Comparison of ENCODE assay signal across 9 mouse cellular contexts in the genomic region with DNA sequence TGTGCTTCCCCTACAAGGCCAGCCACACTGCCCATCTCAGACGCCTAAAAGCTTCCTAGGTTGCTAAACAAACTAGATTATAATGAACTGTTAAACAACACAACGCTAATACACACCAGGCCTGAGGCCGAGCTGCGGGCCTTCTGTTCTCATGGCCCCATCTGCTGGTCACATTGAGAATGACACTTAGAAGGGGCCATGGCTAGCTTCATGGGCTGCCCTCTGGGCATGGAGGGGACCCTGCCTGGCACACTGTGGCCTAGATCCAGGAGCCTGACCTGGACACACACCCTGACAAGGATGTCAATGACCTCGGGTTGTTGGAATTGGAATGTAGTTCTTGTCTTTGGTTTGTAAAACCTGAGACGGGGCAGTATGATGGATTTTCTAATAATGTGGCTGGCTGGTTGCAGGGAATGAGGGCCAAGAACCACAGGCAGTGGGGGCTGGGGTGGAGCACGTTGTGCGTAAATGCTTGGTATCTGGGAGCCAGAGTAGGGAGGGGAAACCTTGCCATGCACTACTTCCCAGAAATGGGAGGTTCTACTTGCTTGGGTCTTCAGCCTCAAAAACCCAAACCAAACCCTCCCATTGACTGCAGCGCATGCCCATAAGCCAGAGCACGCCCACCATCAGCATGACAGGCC. TPM values are rescaled to one million over a fixed set of nuclear protein-coding genes. Genes with fewer than 3 reads are reported as not detected.
DNase-seq lines count a peak whose midpoint lies in the region; ATAC-seq lines count a peak whose summit lies in the region.
"Had no signal": no experiment of that assay in that cellular context is flagged by ENCODE, and none has a peak within 500 bp of the region (broad histone marks: within the 10 kb centered on the region; RNA-seq: fewer than 3 reads in every experiment).

No protein-coding gene starts in this region.

- DNase-seq in CD4-positive helper T cell, adult 2 months (ENCODE audit: low read depth, low spot score), result peak; percentile 76
- DNase-seq in ZHBTc4 (ENCODE audit: low read depth, low spot score), result peak; percentile 74
- peak; percentile 88 for DNase-seq in embryo, embryonic 10.5 days (ENCODE audit: low spot score)
- peak; percentile 81 for DNase-seq in neural tube, embryonic 10.5 days (ENCODE audit: extremely low spot score, low spot score)
- DNase-seq in thymus, postnatal 0 days (ENCODE audit: low spot score), result peak; percentile 75

- no peak overlapping the region for H3K4me2 ChIP-seq in kidney, embryonic 14.5 days (replicated peaks; ENCODE audit: low read depth, low read length)
- H3K4me2 ChIP-seq in liver, embryonic 15.5 days, result no peak overlapping the region
- H3K4me2 ChIP-seq: heart, embryonic 13.5 days had no signal

- no peaks in the 10 kb centered on the region for H3K27me3 ChIP-seq in kidney, embryonic 14.5 days (ENCODE audit: control insufficient read depth, insufficient read depth, low read length)
- H3K27me3 ChIP-seq in liver, embryonic 15.5 days, result peaks cover 11% of the 10 kb centered on the region

- ATAC-seq in granulocyte monocyte progenitor cell, adult 5-6 weeks (replicated peaks; ENCODE audit: poor library complexity, severe bottlenecking), result peak; percentile 62
- ATAC-seq in kidney, embryonic 14.5 days (ENCODE audit: low FRiP score, low TSS enrichment), result peak; percentile 67
- ATAC-seq in liver, embryonic 15.5 days (ENCODE audit: insufficient read depth), result peak; percentile 36; the same call in 1 of the 2 replicates

- H3K27ac ChIP-seq in kidney, embryonic 14.5 days (ENCODE audit: low read depth, low read length), result no peak overlapping the region
- H3K27ac ChIP-seq in liver, embryonic 15.5 days (replicated peaks), result no peak overlapping the region
- H3K27ac ChIP-seq: heart, embryonic 13.5 days had no signal

- no peak overlapping the region for H3K4me3 ChIP-seq in kidney, embryonic 14.5 days (ENCODE audit: low read length)
- no peak overlapping the region for H3K4me3 ChIP-seq in liver, embryonic 15.5 days (replicated peaks)
- H3K4me3 ChIP-seq: heart, embryonic 13.5 days had no signal

- H3K4me1 ChIP-seq in kidney, embryonic 14.5 days (ENCODE audit: control insufficient read depth, insufficient read depth, low read length), result 0 out of 2 replicates have a peak, but pooled peaks cover 12% of the 10 kb centered on the region
- peaks cover 10% of the 10 kb centered on the region for H3K4me1 ChIP-seq in liver, embryonic 15.5 days (replicated peaks)

- H3K9me3 ChIP-seq in kidney, embryonic 14.5 days (ENCODE audit: control insufficient read depth, low read length), result no peaks in the 10 kb centered on the region
- H3K9me3 ChIP-seq in liver, embryonic 15.5 days (replicated peaks), result no peaks in the 10 kb centered on the region
- H3K9me3 ChIP-seq: heart, embryonic 13.5 days had no signal

- WGBS in kidney, embryonic 14.5 days, result 30% methylated on average over 10 of the region's 10 CpGs
- 28% methylated on average over 10 of the region's 10 CpGs for WGBS in liver, embryonic 15.5 days (ENCODE audit: insufficient replicate concordance)

- no peak overlapping the region for H3K9ac ChIP-seq in kidney, embryonic 14.5 days (ENCODE audit: low read depth, low read length)
- H3K9ac ChIP-seq in liver, embryonic 15.5 days, result no peak overlapping the region
- H3K9ac ChIP-seq: heart, embryonic 13.5 days had no signal

- peaks cover 45% of the 10 kb centered on the region for H3K36me3 ChIP-seq in kidney, embryonic 14.5 days (ENCODE audit: control insufficient read depth, insufficient read depth, low read length)
- peaks cover 45% of the 10 kb centered on the region for H3K36me3 ChIP-seq in liver, embryonic 15.5 days (replicated peaks)

RNA-seq across cellular contexts. Expression of gene Ptgir, which starts 7.6 kb away (rescaled TPM):
- 1.1 and 1.2 TPM in 2 replicates for total RNA-seq in granulocyte monocyte progenitor cell, adult 5-6 weeks (2014; fragmentation: Nextera tagmentation)
- total RNA-seq in granulocyte monocyte progenitor cell, adult 5-6 weeks (2017), result 2.2 and 2.6 TPM in 2 replicates
- polyA plus RNA-seq in kidney, embryonic 14.5 days (2014; fragmentation: Nextera tagmentation; extraction: Ambion mirVana), result 0.67 and 1.4 TPM in 2 replicates
- polyA plus RNA-seq in liver, embryonic 15.5 days (2015; fragmentation: Nextera tagmentation; extraction: Ambion mirVana), result 1.2 TPM in 2 replicates
- polyA plus RNA-seq in thymus, postnatal 0 days (2015; fragmentation: Nextera tagmentation; extraction: Ambion mirVana), result 1.9 and 2.6 TPM in 2 replicates

RNA-seq across cellular contexts. Expression of gene Calm3, which starts 10.0 kb away (rescaled TPM):
- 188 and 246 TPM in 2 replicates for total RNA-seq in granulocyte monocyte progenitor cell, adult 5-6 weeks (2014; fragmentation: Nextera tagmentation)
- 463 and 465 TPM in 2 replicates for total RNA-seq in granulocyte monocyte progenitor cell, adult 5-6 weeks (2017)
- polyA plus RNA-seq in kidney, embryonic 14.5 days (2014; fragmentation: Nextera tagmentation; extraction: Ambion mirVana), result 156 and 198 TPM in 2 replicates
- polyA plus RNA-seq in liver, embryonic 15.5 days (2015; fragmentation: Nextera tagmentation; extraction: Ambion mirVana), result 79.0 and 83.9 TPM in 2 replicates
- 201 and 212 TPM in 2 replicates for polyA plus RNA-seq in thymus, postnatal 0 days (2015; fragmentation: Nextera tagmentation; extraction: Ambion mirVana)

RNA-seq across cellular contexts. Expression of gene Gng8, which starts 22.3 kb away (rescaled TPM):
- total RNA-seq in granulocyte monocyte progenitor cell, adult 5-6 weeks (2014; fragmentation: Nextera tagmentation), result not detected in 2 replicates
- 0.26 and 0.62 TPM in 2 replicates for total RNA-seq in granulocyte monocyte progenitor cell, adult 5-6 weeks (2017)
- 7.5 TPM in 2 replicates for polyA plus RNA-seq in kidney, embryonic 14.5 days (2014; fragmentation: Nextera tagmentation; extraction: Ambion mirVana)
- 0.13 TPM in 2 replicates for polyA plus RNA-seq in liver, embryonic 15.5 days (2015; fragmentation: Nextera tagmentation; extraction: Ambion mirVana)
- 0.44 and 0.85 TPM in 2 replicates for polyA plus RNA-seq in thymus, postnatal 0 days (2015; fragmentation: Nextera tagmentation; extraction: Ambion mirVana)

RNA-seq across cellular contexts. Expression of gene Pnmal2, which starts 30.6 kb away (rescaled TPM):
- total RNA-seq in granulocyte monocyte progenitor cell, adult 5-6 weeks (2014; fragmentation: Nextera tagmentation), result not detected in 2 replicates
- 0.04 TPM in 1 of 2 replicates, not detected in the other for total RNA-seq in granulocyte monocyte progenitor cell, adult 5-6 weeks (2017)
- polyA plus RNA-seq in kidney, embryonic 14.5 days (2014; fragmentation: Nextera tagmentation; extraction: Ambion mirVana), result 2.5 and 5.5 TPM in 2 replicates
- 0.44 and 0.60 TPM in 2 replicates for polyA plus RNA-seq in liver, embryonic 15.5 days (2015; fragmentation: Nextera tagmentation; extraction: Ambion mirVana)
- 5.1 and 6.4 TPM in 2 replicates for polyA plus RNA-seq in thymus, postnatal 0 days (2015; fragmentation: Nextera tagmentation; extraction: Ambion mirVana)

RNA-seq across cellular contexts. Expression of gene Dact3, which starts 38.8 kb away (rescaled TPM):
- total RNA-seq in granulocyte monocyte progenitor cell, adult 5-6 weeks (2014; fragmentation: Nextera tagmentation), result not detected in 2 replicates
- total RNA-seq in granulocyte monocyte progenitor cell, adult 5-6 weeks (2017), result 0.31 and 0.69 TPM in 2 replicates
- polyA plus RNA-seq in kidney, embryonic 14.5 days (2014; fragmentation: Nextera tagmentation; extraction: Ambion mirVana), result 5.1 and 6.4 TPM in 2 replicates
- 0.14 and 0.17 TPM in 2 replicates for polyA plus RNA-seq in liver, embryonic 15.5 days (2015; fragmentation: Nextera tagmentation; extraction: Ambion mirVana)
- polyA plus RNA-seq in thymus, postnatal 0 days (2015; fragmentation: Nextera tagmentation; extraction: Ambion mirVana), result 0.13 and 0.18 TPM in 2 replicates
